Mouse (Mus musculus) megakaryocyte, adult 5-6 weeks (primary cell): ENCODE measurements around the gene Hamp2. TPM values are rescaled to one million over a fixed set of nuclear protein-coding genes. Genes with fewer than 3 reads are reported as not detected.

Experiments used
- ATAC-seq: 2 replicates; pipeline ENCODE4 v1.8.0; 2016; ENCODE audit warnings: mild to moderate bottlenecking, inconsistent platforms; ENCODE audit not compliant: poor library complexity, severe bottlenecking
- total RNA-seq, 2 experiments: library from RNA; stranded (forward) in 1 of 2; stranded (reverse) in 1 of 2; fragments of 153-499, 151-499 nt in 1 of 2; fragments of 221-1000, 200-1000 nt in 1 of 2; gene quantifications; 2 replicates each; pipeline versions ENCODE4 v1.2.3 to v1.2.4; 2015 to 2017

Hamp2 gene
- total RNA-seq, 2 experiments from 2014 or later, result not detected

- ATAC-seq, result no peak
Measured at GRCm38 (mm10) chr7:30904042-30904441, 20.4 kb downstream of the Hamp2 start.

DNA sequence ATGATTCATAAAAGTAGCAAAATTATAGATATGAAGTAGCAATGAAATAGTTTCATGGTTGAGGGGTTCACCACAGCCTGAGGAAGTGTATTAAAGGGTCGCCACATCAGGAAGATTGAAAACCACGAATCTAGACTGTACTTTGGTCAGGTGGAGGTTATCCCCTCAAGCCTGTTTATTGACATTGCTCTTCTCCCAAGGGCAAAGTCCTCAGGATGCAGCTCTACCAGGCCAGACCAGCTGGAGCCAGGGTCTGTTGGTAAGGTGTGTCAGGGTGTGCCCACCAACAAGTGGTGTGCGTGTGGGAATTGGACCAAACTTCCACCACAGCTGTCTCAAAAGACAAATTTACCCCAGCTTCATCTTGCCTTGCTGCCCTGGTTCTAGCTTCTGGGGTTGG lies 29.3 kb downstream of the Hamp2 start:
- no peak for ATAC-seq

DNA sequence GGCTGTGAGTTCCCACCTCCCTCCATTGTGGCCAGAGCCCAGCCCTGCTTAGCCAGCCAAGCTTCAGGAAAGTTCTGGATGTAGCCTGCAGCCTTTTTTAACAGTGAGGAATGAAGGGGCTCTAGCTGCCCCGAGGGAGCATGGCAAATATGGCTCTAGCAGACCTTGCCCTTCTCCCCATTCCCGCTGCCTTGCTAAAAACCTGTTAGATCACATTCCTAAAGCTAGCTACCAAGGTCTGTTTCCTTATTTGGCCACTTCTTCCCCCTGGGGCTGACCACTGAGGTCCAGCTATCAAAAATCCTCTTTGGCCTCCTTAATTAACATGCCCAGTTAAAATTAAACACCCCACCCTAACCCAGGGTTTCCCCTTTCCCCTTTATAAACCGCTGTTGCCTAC lies 32.0 kb downstream of the Hamp2 start:
- ATAC-seq, result no peak

- no peak for ATAC-seq
Measured at GRCm38 (mm10) chr7:30891746-30892145, 32.7 kb downstream of the Hamp2 start.

DNA sequence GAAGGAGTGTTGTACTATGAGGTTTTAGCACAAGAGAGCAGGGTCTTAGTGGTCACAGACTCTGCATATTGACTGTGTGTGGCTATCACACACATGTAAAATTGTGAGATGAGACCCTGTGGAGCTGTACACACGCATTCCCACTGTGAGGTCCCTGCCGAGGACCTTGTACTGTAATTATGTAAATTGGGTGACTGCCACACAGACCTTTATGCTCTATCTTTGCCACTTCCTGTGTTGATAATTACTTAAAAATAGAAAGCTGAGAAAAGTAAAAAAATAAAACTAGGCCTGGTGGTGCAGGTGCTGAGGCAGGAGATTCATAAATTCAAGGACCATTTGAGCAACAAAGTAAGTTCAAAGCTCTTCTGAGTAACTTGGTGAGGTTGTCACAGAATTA lies 33.8 kb downstream of the Hamp2 start:
- ATAC-seq, result no peak

GRCm38 (mm10) chr7:30888786-30889185 lies 35.7 kb downstream of the Hamp2 start:
- no peak for ATAC-seq

DNA sequence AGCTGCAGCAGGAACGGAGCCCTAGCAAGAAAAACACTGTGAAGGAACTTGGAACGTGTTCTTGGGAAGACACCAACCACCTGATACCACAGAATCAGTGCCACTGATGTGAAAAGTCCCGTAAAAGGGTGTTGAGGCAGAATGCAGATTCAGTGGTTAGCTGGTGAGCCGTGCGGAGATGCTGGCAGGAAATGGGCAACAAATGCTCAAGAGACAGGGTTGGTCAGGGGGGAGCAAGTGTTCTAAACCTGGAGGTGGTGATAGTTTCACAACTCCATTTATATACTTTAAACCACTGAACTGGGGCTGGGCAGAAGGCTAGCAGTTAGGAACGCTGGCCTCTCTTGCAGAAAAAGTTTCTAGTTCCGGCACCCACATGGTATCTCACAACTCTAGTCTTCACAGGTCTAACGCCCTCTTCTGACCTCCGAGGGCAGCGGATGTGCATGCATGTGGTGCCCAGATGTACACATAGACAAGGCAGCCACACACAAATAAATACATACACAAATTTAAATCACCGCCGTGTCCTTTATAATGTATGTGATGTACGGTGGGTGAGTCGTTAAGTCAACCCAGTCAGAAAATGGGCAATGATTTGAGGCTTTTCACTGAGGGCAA lies 36.8 kb downstream of the Hamp2 start:
- ATAC-seq, result peak; percentile 78

GRCm38 (mm10) chr7:30886852-30887251 lies 37.6 kb downstream of the Hamp2 start:
- ATAC-seq, result peak; percentile 38

GRCm38 (mm10) chr7:30884047-30884446 lies 40.4 kb downstream of the Hamp2 start:
- no peak for ATAC-seq

- ATAC-seq, result no peak
Measured at GRCm38 (mm10) chr7:30881367-30881766, 43.1 kb downstream of the Hamp2 start.

DNA sequence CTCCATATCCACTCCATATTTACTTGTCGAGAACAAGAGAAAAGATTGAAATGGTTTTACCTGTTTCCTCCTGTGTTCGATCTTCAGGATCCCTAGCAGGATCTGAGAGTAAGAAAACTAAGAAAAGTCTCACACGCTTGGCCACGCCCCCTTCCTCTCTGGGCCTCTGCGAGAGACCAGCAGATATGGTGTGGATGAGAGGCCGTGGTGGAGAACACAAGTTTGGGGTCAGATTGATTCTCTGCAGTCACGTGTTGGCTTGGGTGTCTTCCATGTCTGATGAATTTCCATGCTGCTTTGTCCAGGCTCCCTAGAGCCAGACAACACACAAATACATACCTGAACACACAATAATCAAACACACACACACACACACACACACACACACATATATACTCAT lies 44.3 kb downstream of the Hamp2 start, which contains the start of gene Cd22:
Gene Cd22, minus strand, starts transcription at position 167 of the 400 bp plus-strand sequence.
- no peak for ATAC-seq

DNA sequence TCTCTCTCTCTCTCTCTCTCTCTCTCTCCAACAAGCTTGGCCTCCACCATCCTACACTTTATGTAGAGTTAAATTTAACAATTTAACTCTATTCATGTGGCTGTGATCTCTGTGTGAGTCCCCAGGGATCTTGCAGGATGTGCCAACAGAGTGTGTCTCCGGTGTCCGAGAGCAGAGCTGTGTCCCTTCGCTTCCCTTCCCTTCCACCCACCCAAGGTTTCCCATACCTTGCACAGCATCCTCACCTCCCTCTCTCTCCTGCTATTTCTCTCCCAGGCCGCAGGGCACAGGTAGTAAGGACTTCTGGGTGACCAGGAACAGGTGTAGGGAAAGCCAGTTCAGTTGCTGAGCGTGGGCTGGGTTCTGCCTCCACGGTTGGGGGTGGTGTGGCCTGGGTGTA lies 45.5 kb downstream of the Hamp2 start:
- no peak for ATAC-seq

- ATAC-seq, result peak; percentile 95
Measured at GRCm38 (mm10) chr7:30873083-30873482, 51.4 kb downstream of the Hamp2 start.

Other genes with a start within 250 kb of the Hamp2 start
- not detected in 2 replicates for gene 2200002J24Rik, start 225.8 kb downstream of the Hamp2 start, total RNA-seq (2015)
- gene 2200002J24Rik, start 225.8 kb downstream of the Hamp2 start, total RNA-seq (2017), result not detected in 2 replicates
- 0.71 and 1.3 TPM in 2 replicates for gene Atp4a, start 212.5 kb downstream of the Hamp2 start, total RNA-seq (2015)
- gene Atp4a, start 212.5 kb downstream of the Hamp2 start, total RNA-seq (2017), result 0.04 TPM in 1 of 2 replicates, not detected in the other
- gene Tmem147, start 195.1 kb downstream of the Hamp2 start, total RNA-seq (2015), result 86.7 and 96.5 TPM in 2 replicates
- 27.8 and 31.4 TPM in 2 replicates for gene Tmem147, start 195.1 kb downstream of the Hamp2 start, total RNA-seq (2017)
- gene Gapdhs, start 181.0 kb downstream of the Hamp2 start, total RNA-seq (2015), result not detected in 2 replicates
- gene Gapdhs, start 181.0 kb downstream of the Hamp2 start, total RNA-seq (2017), result not detected in 2 replicates
- 0.22 and 3.2 TPM in 2 replicates for gene Sbsn, start 173.2 kb downstream of the Hamp2 start, total RNA-seq (2015)
- 0.49 and 0.88 TPM in 2 replicates for gene Sbsn, start 173.2 kb downstream of the Hamp2 start, total RNA-seq (2017)
- 15.1 and 17.1 TPM in 2 replicates for gene Dmkn, start 160.9 kb downstream of the Hamp2 start, total RNA-seq (2015)
- gene Dmkn, start 160.9 kb downstream of the Hamp2 start, total RNA-seq (2017), result 24.6 and 25.7 TPM in 2 replicates
- gene Krtdap, start 136.8 kb downstream of the Hamp2 start, total RNA-seq (2015), result not detected in 2 replicates
- gene Krtdap, start 136.8 kb downstream of the Hamp2 start, total RNA-seq (2017), result not detected in 2 replicates
- 3.4 and 4.0 TPM in 2 replicates for gene Ffar2, start 100.9 kb downstream of the Hamp2 start, total RNA-seq (2015)
- 12.2 and 15.3 TPM in 2 replicates for gene Ffar2, start 100.9 kb downstream of the Hamp2 start, total RNA-seq (2017)
- gene Ffar3, start 68.5 kb downstream of the Hamp2 start, total RNA-seq (2015), result not detected in 2 replicates
- gene Ffar3, start 68.5 kb downstream of the Hamp2 start, total RNA-seq (2017), result not detected in 2 replicates
- 0.09 TPM in 1 of 2 replicates, not detected in the other for gene Ffar1, start 63.1 kb downstream of the Hamp2 start, total RNA-seq (2015)
- gene Ffar1, start 63.1 kb downstream of the Hamp2 start, total RNA-seq (2017), result 0.07 TPM in 1 of 2 replicates, not detected in the other
- gene Cd22, start 44.3 kb downstream of the Hamp2 start, total RNA-seq (2015), result 1.9 and 2.7 TPM in 2 replicates
- gene Cd22, start 44.3 kb downstream of the Hamp2 start, total RNA-seq (2017), result 10.5 and 10.8 TPM in 2 replicates
- gene Mag, start 9.8 kb downstream of the Hamp2 start, total RNA-seq (2015), result 0.87 and 0.89 TPM in 2 replicates
- 0.95 and 1.1 TPM in 2 replicates for gene Mag, start 9.8 kb downstream of the Hamp2 start, total RNA-seq (2017)
- gene Hamp, start 19.4 kb upstream of the Hamp2 start, total RNA-seq (2015), result 0.60 TPM in 1 of 2 replicates, not detected in the other
- not detected in 2 replicates for gene Hamp, start 19.4 kb upstream of the Hamp2 start, total RNA-seq (2017)
- 145 and 150 TPM in 2 replicates for gene Usf2, start 32.1 kb upstream of the Hamp2 start, total RNA-seq (2015)
- gene Usf2, start 32.1 kb upstream of the Hamp2 start, total RNA-seq (2017), result 193 and 226 TPM in 2 replicates
- gene Lsr, start 48.8 kb upstream of the Hamp2 start, total RNA-seq (2015), result 4.3 and 7.3 TPM in 2 replicates
- 4.7 and 6.1 TPM in 2 replicates for gene Lsr, start 48.8 kb upstream of the Hamp2 start, total RNA-seq (2017)
- gene Fam187b, start 49.1 kb upstream of the Hamp2 start, total RNA-seq (2015), result 1.4 and 1.9 TPM in 2 replicates
- gene Fam187b, start 49.1 kb upstream of the Hamp2 start, total RNA-seq (2017), result 0.51 and 0.77 TPM in 2 replicates
- 1,077 and 1,092 TPM in 2 replicates for gene Fxyd5, start 117.8 kb upstream of the Hamp2 start, total RNA-seq (2015)
- 807 and 874 TPM in 2 replicates for gene Fxyd5, start 117.8 kb upstream of the Hamp2 start, total RNA-seq (2017)
- not detected in 2 replicates for gene Fxyd7, start 126.8 kb upstream of the Hamp2 start, total RNA-seq (2015)
- 0.51 TPM in 1 of 2 replicates, not detected in the other for gene Fxyd7, start 126.8 kb upstream of the Hamp2 start, total RNA-seq (2017)
- 0.46 TPM in 1 of 2 replicates, not detected in the other for gene Fxyd1, start 132.5 kb upstream of the Hamp2 start, total RNA-seq (2015)
- not detected in 2 replicates for gene Fxyd1, start 132.5 kb upstream of the Hamp2 start, total RNA-seq (2017)
- 0.13 TPM in 1 of 2 replicates, not detected in the other for gene Lgi4, start 134.7 kb upstream of the Hamp2 start, total RNA-seq (2015)
- gene Lgi4, start 134.7 kb upstream of the Hamp2 start, total RNA-seq (2017), result 0.07 TPM in 1 of 2 replicates, not detected in the other
- gene Fxyd3, start 152.0 kb upstream of the Hamp2 start, total RNA-seq (2015), result not detected in 2 replicates
- not detected in 2 replicates for gene Fxyd3, start 152.0 kb upstream of the Hamp2 start, total RNA-seq (2017)
- 1.5 and 2.1 TPM in 2 replicates for gene Hpn, start 190.6 kb upstream of the Hamp2 start, total RNA-seq (2015)
- 0.33 and 1.7 TPM in 2 replicates for gene Hpn, start 190.6 kb upstream of the Hamp2 start, total RNA-seq (2017)
- gene Scn1b, start 202.3 kb upstream of the Hamp2 start, total RNA-seq (2015), result 0.52 TPM in 1 of 2 replicates, not detected in the other
- 0.28 and 0.59 TPM in 2 replicates for gene Scn1b, start 202.3 kb upstream of the Hamp2 start, total RNA-seq (2017)
- gene Gramd1a, start 231.2 kb upstream of the Hamp2 start, total RNA-seq (2015), result 74.2 and 76.0 TPM in 2 replicates
- 34.1 and 35.3 TPM in 2 replicates for gene Gramd1a, start 231.2 kb upstream of the Hamp2 start, total RNA-seq (2017)